Mouse (Mus musculus): ENCODE data around the gene Acnat2. TPM values are rescaled to one million over a fixed set of nuclear protein-coding genes. Genes with fewer than 3 reads are reported as not detected.
"Not testable (repeated sequence)": the region's sequence is repeated elsewhere in the genome, so short reads cannot be mapped to it uniquely, and the experiment has no call there.

Gene Acnat2
- polyA plus RNA-seq, 1 experiment = not detected

DNA sequence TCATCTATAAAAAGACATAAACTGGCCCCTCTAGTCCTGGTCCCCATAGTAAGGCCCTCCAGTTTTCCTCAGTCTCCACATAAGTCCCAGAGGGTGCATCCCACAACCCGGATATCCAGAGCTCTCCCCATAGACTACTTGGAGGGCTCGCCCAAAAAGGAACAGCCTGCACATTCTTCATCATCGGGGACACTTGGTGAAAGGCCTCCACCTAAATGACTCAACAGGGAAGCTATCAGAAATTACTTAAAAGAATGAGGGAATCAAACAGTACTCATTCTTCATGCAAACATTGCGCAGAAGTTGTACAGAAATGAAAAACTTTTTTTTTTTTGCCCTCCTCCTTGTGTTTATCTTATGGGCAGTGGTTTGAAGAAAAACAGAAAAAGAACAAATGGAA, 57.5 kb downstream of the Acnat2 start:
- Histone ChIP-seq H3K4me3 (replicated peaks) (no peak overlapping the region), H3K9me3 (ENCODE audit: control insufficient read depth, low read length) (no peaks in the 10 kb centered on the region), H3K4me1 (ENCODE audit: control insufficient read depth) (no peaks in the 10 kb centered on the region), H3K36me3 (ENCODE audit: control insufficient read depth) (no peaks in the 10 kb centered on the region), H3K27me3 (ENCODE audit: control insufficient read depth) (no peaks in the 10 kb centered on the region)
- no peak for TF ChIP-seq TAL1 (IDR thresholded peaks at IDR 0.05; ENCODE audit: low read length)

DNA sequence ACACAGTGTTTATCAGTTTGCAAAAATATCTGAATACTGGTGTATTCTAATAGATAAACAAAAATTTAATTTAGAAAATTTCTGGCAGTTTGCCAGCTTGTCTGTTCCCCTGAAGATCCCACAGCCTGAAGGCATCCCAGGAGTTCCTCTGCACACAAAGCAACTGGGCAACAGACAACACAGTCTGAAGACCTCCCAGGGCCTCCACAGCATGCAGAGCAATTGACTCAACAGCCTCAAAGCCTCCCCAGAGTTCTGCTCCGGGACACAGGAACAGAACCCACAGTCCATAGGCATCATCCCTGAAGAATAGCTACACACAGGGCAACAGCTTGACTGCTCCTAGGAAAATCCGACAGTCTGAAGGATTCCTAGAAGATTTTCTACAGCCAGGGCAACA, 59.3 kb downstream of the Acnat2 start:
- Histone ChIP-seq H3K4me1 (ENCODE audit: control insufficient read depth) (no peaks in the 10 kb centered on the region), H3K9me3 (ENCODE audit: control insufficient read depth, low read length) (no peaks in the 10 kb centered on the region), H3K27me3 (ENCODE audit: control insufficient read depth) (no peaks in the 10 kb centered on the region), H3K36me3 (ENCODE audit: control insufficient read depth) (no peaks in the 10 kb centered on the region), H3K4me3 (replicated peaks) (no peak overlapping the region)
- TF ChIP-seq GATA1 (IDR thresholded peaks at IDR 0.05; ENCODE audit: low read length) = no peak
- TF ChIP-seq TAL1 (IDR thresholded peaks at IDR 0.05; ENCODE audit: low read length) = no peak

- not testable (repeated sequence) for H3K4me3 ChIP-seq (replicated peaks); H3K9me3 ChIP-seq (ENCODE audit: control insufficient read depth, low read length); H3K4me1 ChIP-seq (ENCODE audit: control insufficient read depth); H3K36me3 ChIP-seq (ENCODE audit: control insufficient read depth); H3K27me3 ChIP-seq (ENCODE audit: control insufficient read depth)
Observed at GRCm38 (mm10) chr4:49348001-49348400, 60.0 kb downstream of the Acnat2 start.

GRCm38 (mm10) chr4:49340091-49340490, 67.9 kb downstream of the Acnat2 start:
- not testable (repeated sequence) for H3K36me3 ChIP-seq (ENCODE audit: control insufficient read depth); H3K27me3 ChIP-seq (ENCODE audit: control insufficient read depth); H3K4me3 ChIP-seq (replicated peaks); H3K4me1 ChIP-seq (ENCODE audit: control insufficient read depth); H3K9me3 ChIP-seq (ENCODE audit: control insufficient read depth, low read length)

- H3K9me3 ChIP-seq (ENCODE audit: control insufficient read depth, low read length); H3K4me1 ChIP-seq (ENCODE audit: control insufficient read depth); H3K4me3 ChIP-seq (replicated peaks); H3K36me3 ChIP-seq (ENCODE audit: control insufficient read depth); H3K27me3 ChIP-seq (ENCODE audit: control insufficient read depth): not testable (repeated sequence)
Observed at GRCm38 (mm10) chr4:49337949-49338348, 70.0 kb downstream of the Acnat2 start.

Other genes starting within 250 kb of the Acnat2 start
- gene Acnat1, start 65.8 kb upstream of the Acnat2 start, polyA plus RNA-seq (2012) = not detected in 2 replicates
- not detected in 2 replicates for gene Baat, start 98.4 kb upstream of the Acnat2 start, polyA plus RNA-seq (2012)
- gene Mrpl50, start 112.9 kb upstream of the Acnat2 start, polyA plus RNA-seq (2012) = 0.15 and 0.29 TPM in 2 replicates
- gene Zfp189, start 113.0 kb upstream of the Acnat2 start, polyA plus RNA-seq (2012) = 0.06 TPM in 1 of 2 replicates, not detected in the other
- gene Aldob, start 141.4 kb upstream of the Acnat2 start, polyA plus RNA-seq (2012) = 0.04 TPM in 1 of 2 replicates, not detected in the other
- gene Tmem246, start 189.7 kb upstream of the Acnat2 start, polyA plus RNA-seq (2012) = 0.20 and 0.23 TPM in 2 replicates
- gene Rnf20, start 223.9 kb upstream of the Acnat2 start, polyA plus RNA-seq (2012) = 0.76 and 0.90 TPM in 2 replicates